Mouse (Mus musculus) MEL (cell line): ENCODE results near the gene Gipc2. TPM values are rescaled to one million over a fixed set of nuclear protein-coding genes. Genes with fewer than 3 reads are reported as not detected.

ENCODE experiments used
- DNase-seq: peaks from one replicate; pipeline ENCODE4 v3.0.0; 2011; ENCODE audit warnings: low read depth, low spot score
- H3K27ac ChIP-seq: 2 replicates; pipeline ENCODE4 v1.5.1; 2012; ENCODE audit warnings: low read depth, mild to moderate bottlenecking, control low read depth, low read length, moderate library complexity; ENCODE audit not compliant: control insufficient read depth
- H3K27me3 ChIP-seq, 2 experiments: fragments of 150-350 bp in 1 of 2; sonication (generic) in 1 of 2; 2 replicates each; pipeline ENCODE4 v1.6.1; 2012; ENCODE audit warnings: low read length in 2 of 2, mild to moderate bottlenecking in 2 of 2, improper control_type of control experiment in 1 of 2, moderate library complexity in 1 of 2; ENCODE audit not compliant: insufficient read depth in 2 of 2, control insufficient read depth in 1 of 2
- H3K36me3 ChIP-seq, 2 experiments: 2 replicates each; pipeline ENCODE4 v1.6.1; 2012 to 2014; ENCODE audit warnings: low read length in 2 of 2, improper control_type of control experiment in 1 of 2, inconsistent platforms in 1 of 2, mild to moderate bottlenecking in 1 of 2; ENCODE audit not compliant: insufficient read depth in 2 of 2, control insufficient read depth in 1 of 2
- H3K4me1 ChIP-seq, 2 experiments: fragments of 150-350 bp in 1 of 2; sonication (generic) in 1 of 2; 2 replicates each; pipeline ENCODE4 v1.6.1; 2012; ENCODE audit warnings: low read length in 2 of 2, improper control_type of control experiment in 1 of 2, mild to moderate bottlenecking in 1 of 2; ENCODE audit not compliant: insufficient read depth in 2 of 2, control insufficient read depth in 1 of 2
- H3K4me3 ChIP-seq, 2 experiments: fragments of 150-350 bp in 1 of 2; sonication (generic) in 1 of 2; 2 replicates each; pipeline ENCODE4 v1.5.1; 2012; ENCODE audit warnings: low read depth in 2 of 2, low read length in 2 of 2, mild to moderate bottlenecking in 2 of 2, moderate library complexity in 2 of 2, control low read depth in 1 of 2, improper control_type of control experiment in 1 of 2; ENCODE audit not compliant: control insufficient read depth in 1 of 2, insufficient read depth in 1 of 2
- H3K79me2 ChIP-seq: 2 replicates; pipeline ENCODE4 v1.6.1; 2012; ENCODE audit warnings: mild to moderate bottlenecking, low read length, moderate library complexity; ENCODE audit not compliant: control insufficient read depth, poor library complexity, insufficient read depth
- H3K9ac ChIP-seq: 2 replicates; pipeline ENCODE4 v1.6.1; 2012; ENCODE audit warnings: low read depth, mild to moderate bottlenecking, control low read depth, low read length, moderate library complexity; ENCODE audit not compliant: control insufficient read depth, poor library complexity, severe bottlenecking
- H3K9me3 ChIP-seq: fragments of 150-350 bp; sonication (generic); replicated peaks from 2 replicates; pipeline ENCODE4 v1.6.1; 2012; ENCODE audit warnings: mild to moderate bottlenecking, low read length, improper control_type of control experiment, moderate library complexity; ENCODE audit not compliant: insufficient read depth
- ELF1 ChIP-seq: IDR thresholded peaks from 2 replicates; pipeline ENCODE4 v1.6.1; 2014; ENCODE audit warnings: low read depth, mild to moderate bottlenecking, inconsistent platforms, low read length, improper control_type of control experiment, moderate library complexity
- EP300 ChIP-seq, 2 experiments: IDR thresholded peaks; 2 replicates each; pipeline ENCODE4 v1.6.1; 2011; ENCODE audit warnings: improper control_type of control experiment in 2 of 2, low read length in 2 of 2, low read depth in 1 of 2, mild to moderate bottlenecking in 1 of 2
- ETS1 ChIP-seq: IDR thresholded peaks from 2 replicates; pipeline ENCODE4 v1.6.1; 2012; ENCODE audit warnings: low read depth, mild to moderate bottlenecking, inconsistent platforms, low read length, improper control_type of control experiment, moderate library complexity
- HCFC1 ChIP-seq: IDR thresholded peaks from 2 replicates; pipeline ENCODE4 v1.6.1; 2012; ENCODE audit warnings: low read depth, mild to moderate bottlenecking, inconsistent platforms, low read length, improper control_type of control experiment, moderate library complexity
- JUND ChIP-seq: IDR thresholded peaks from 2 replicates; pipeline ENCODE4 v1.6.1; 2011; ENCODE audit warnings: low read depth, mild to moderate bottlenecking, improper control_type of control experiment, low read length
- MAX ChIP-seq: IDR thresholded peaks from 2 replicates; pipeline ENCODE4 v1.6.1; 2011; ENCODE audit warnings: low read length, improper control_type of control experiment
- MAZ ChIP-seq: IDR thresholded peaks from 2 replicates; pipeline ENCODE4 v1.6.1; 2012; ENCODE audit warnings: low read depth, mild to moderate bottlenecking, inconsistent platforms, low read length, improper control_type of control experiment
- MXI1 ChIP-seq: IDR thresholded peaks from 2 replicates; pipeline ENCODE4 v1.6.1; 2011; ENCODE audit warnings: mild to moderate bottlenecking, low read depth, low read length, improper control_type of control experiment
- MYC ChIP-seq: IDR thresholded peaks from 2 replicates; pipeline ENCODE4 v1.6.1; 2011; ENCODE audit warnings: low read depth, mild to moderate bottlenecking, low read length, improper control_type of control experiment, moderate library complexity
- NRF1 ChIP-seq: IDR thresholded peaks from 2 replicates; pipeline ENCODE4 v1.6.1; 2014; ENCODE audit warnings: low read depth, mild to moderate bottlenecking, inconsistent platforms, low read length, improper control_type of control experiment, moderate library complexity; ENCODE audit not compliant: poor library complexity, insufficient read depth, severe bottlenecking
- POLR2AphosphoS2 ChIP-seq: IDR thresholded peaks from 2 replicates; pipeline ENCODE4 v1.6.1; 2011; ENCODE audit warnings: low read length, improper control_type of control experiment
- POLR2AphosphoS5 ChIP-seq: IDR thresholded peaks from 2 replicates; pipeline ENCODE4 v1.6.1; 2012; ENCODE audit warnings: low read depth, borderline replicate concordance, mild to moderate bottlenecking, inconsistent platforms, low read length, moderate library complexity, mixed read lengths
- RAD21 ChIP-seq: IDR thresholded peaks from 2 replicates; pipeline ENCODE4 v1.6.1; 2011; ENCODE audit warnings: mild to moderate bottlenecking, low read depth, low read length, improper control_type of control experiment
- RCOR1 ChIP-seq: IDR thresholded peaks from 2 replicates; pipeline ENCODE4 v1.6.1; 2012; ENCODE audit warnings: low read depth, mild to moderate bottlenecking, inconsistent platforms, low read length, improper control_type of control experiment
- SMC3 ChIP-seq: IDR thresholded peaks from 2 replicates; pipeline ENCODE4 v1.6.1; 2011; ENCODE audit warnings: low read depth, low read length, improper control_type of control experiment
- TAL1 ChIP-seq: IDR thresholded peaks from 2 replicates; pipeline ENCODE4 v1.6.1; 2012; ENCODE audit warnings: mild to moderate bottlenecking, inconsistent platforms, low read length, moderate library complexity, mixed read lengths
- TCF12 ChIP-seq: IDR thresholded peaks from 2 replicates; pipeline ENCODE4 v1.6.1; 2014; ENCODE audit warnings: low read depth, mild to moderate bottlenecking, inconsistent platforms, low read length, improper control_type of control experiment, moderate library complexity
- UBTF ChIP-seq: IDR thresholded peaks from 2 replicates; pipeline ENCODE4 v1.6.1; 2012; ENCODE audit warnings: low read depth, mild to moderate bottlenecking, inconsistent platforms, low read length, improper control_type of control experiment, moderate library complexity, borderline replicate concordance; ENCODE audit not compliant: insufficient read depth
- USF2 ChIP-seq, 2 experiments: IDR thresholded peaks; 2 replicates each; pipeline ENCODE4 v1.6.1; 2011 to 2012; ENCODE audit warnings: improper control_type of control experiment in 2 of 2, low read length in 2 of 2, borderline replicate concordance in 1 of 2, inconsistent platforms in 1 of 2, low read depth in 1 of 2, mild to moderate bottlenecking in 1 of 2; ENCODE audit not compliant: insufficient read depth in 1 of 2
- ZKSCAN1 ChIP-seq: IDR thresholded peaks from 2 replicates; pipeline ENCODE4 v1.6.1; 2012; ENCODE audit warnings: low read depth, mild to moderate bottlenecking, inconsistent platforms, low read length, improper control_type of control experiment, moderate library complexity
- ZMIZ1 ChIP-seq: IDR thresholded peaks from 2 replicates; pipeline ENCODE4 v1.6.1; 2012; ENCODE audit warnings: low read depth, mild to moderate bottlenecking, inconsistent platforms, low read length, improper control_type of control experiment, moderate library complexity
- polyA plus RNA-seq, 2 experiments: library from polyadenylated mRNA; stranded (reverse) in 1 of 2; unstranded in 1 of 2; fragments of >175 nt in 1 of 2; fragments of >200 nt in 1 of 2; gene quantifications; 2 replicates each; pipeline versions ENCODE4 v1.2.1 to v1.2.4; 2012; ENCODE audit warnings: low replicate concordance in 2 of 2, low read depth in 1 of 2; ENCODE audit not compliant: insufficient read length in 2 of 2, insufficient read depth in 1 of 2, missing spikeins in 1 of 2
- total RNA-seq: library from RNA; depleted of rRNA; stranded (reverse); fragments of 300-350 nt; gene quantifications from 2 replicates; pipeline ENCODE4 v1.2.3, GENCODE M21; 2012

Gene Gipc2
- total and polyA plus RNA-seq, 3 experiments: 0.27 to 0.78 TPM; not detected in 1

GRCm38 (mm10) chr3:152165351-152166098, 505 bp downstream of the Gipc2 start (continued):
- TF ChIP-seq NRF1: no peak
- no peak for TF ChIP-seq ELF1
- TF ChIP-seq SMC3: no peak

- H3K79me2 ChIP-seq: no peaks in the 10 kb centered on the region
- no peak overlapping the region for H3K27ac ChIP-seq
- no peak overlapping the region for H3K4me3 ChIP-seq
- no peak for DNase-seq
- H3K4me1 ChIP-seq: peaks cover 0 to 4% of the 10 kb centered on the region in 2 experiments; a peak in 2 of 4 replicates
- H3K27me3 ChIP-seq: no peaks in the 10 kb centered on the region
- H3K9me3 ChIP-seq: no peaks in the 10 kb centered on the region
- no peak for TF ChIP-seq RCOR1
- TF ChIP-seq RAD21: no peak
- no peak for TF ChIP-seq EP300 (IDR thresholded peaks at IDR 0.05; ENCODE audit: low read depth in 1 of 2, low read length in 2 of 2)
- no peak for TF ChIP-seq POLR2AphosphoS2
- TF ChIP-seq HCFC1: no peak
- TF ChIP-seq UBTF: no peak
- TF ChIP-seq ZKSCAN1: no peak
- 0 out of 4 replicates have a peak, but pooled peaks cover 0 to under 1% of the 10 kb centered on the region in 2 experiments for H3K36me3 ChIP-seq
- no peak overlapping the region for H3K9ac ChIP-seq
These were observed 1.0 kb downstream of the Gipc2 start for GRCm38 (mm10) chr3:152165014-152165350.

- Histone ChIP-seq H3K27ac (no peak overlapping the region), H3K4me3 (no peak overlapping the region), H3K9me3 (no peaks in the 10 kb centered on the region), H3K9ac (no peak overlapping the region), H3K36me3 (no peaks in the 10 kb centered on the region), H3K79me2 (no peaks in the 10 kb centered on the region), H3K4me1 (peaks cover 0 to 4% of the 10 kb centered on the region in 2 experiments; a peak in 2 of 4 replicates), H3K27me3 (no peaks in the 10 kb centered on the region)
- TF ChIP-seq MAX: no peak
- TF ChIP-seq MAZ: no peak
- no peak for TF ChIP-seq MXI1
- TF ChIP-seq NRF1: no peak
- no peak for TF ChIP-seq POLR2AphosphoS5
- no peak for TF ChIP-seq TCF12
- TF ChIP-seq USF2 (IDR thresholded peaks at IDR 0.05; ENCODE audit: borderline replicate concordance in 1 of 2, insufficient read depth in 1 of 2, low read depth in 1 of 2, low read length in 2 of 2): no peak
- no peak for TF ChIP-seq ZMIZ1
- no peak for TF ChIP-seq SMC3
- no peak for TF ChIP-seq MYC
- TF ChIP-seq JUND: no peak
- TF ChIP-seq TAL1: no peak
- TF ChIP-seq ETS1: no peak
- DNase-seq: no peak
These were observed 2.7 kb downstream of the Gipc2 start for GRCm38 (mm10) chr3:152163320-152163719.
